Mouse (Mus musculus): Measurements from ENCODE around the gene Cipc. TPM values are rescaled to one million over a fixed set of nuclear protein-coding genes. Genes with fewer than 3 reads are reported as not detected.

The Cipc gene
- polyA plus RNA-seq (2012; rRNA removed): 76.1 and 78.2 TPM in 2 replicates

DNA sequence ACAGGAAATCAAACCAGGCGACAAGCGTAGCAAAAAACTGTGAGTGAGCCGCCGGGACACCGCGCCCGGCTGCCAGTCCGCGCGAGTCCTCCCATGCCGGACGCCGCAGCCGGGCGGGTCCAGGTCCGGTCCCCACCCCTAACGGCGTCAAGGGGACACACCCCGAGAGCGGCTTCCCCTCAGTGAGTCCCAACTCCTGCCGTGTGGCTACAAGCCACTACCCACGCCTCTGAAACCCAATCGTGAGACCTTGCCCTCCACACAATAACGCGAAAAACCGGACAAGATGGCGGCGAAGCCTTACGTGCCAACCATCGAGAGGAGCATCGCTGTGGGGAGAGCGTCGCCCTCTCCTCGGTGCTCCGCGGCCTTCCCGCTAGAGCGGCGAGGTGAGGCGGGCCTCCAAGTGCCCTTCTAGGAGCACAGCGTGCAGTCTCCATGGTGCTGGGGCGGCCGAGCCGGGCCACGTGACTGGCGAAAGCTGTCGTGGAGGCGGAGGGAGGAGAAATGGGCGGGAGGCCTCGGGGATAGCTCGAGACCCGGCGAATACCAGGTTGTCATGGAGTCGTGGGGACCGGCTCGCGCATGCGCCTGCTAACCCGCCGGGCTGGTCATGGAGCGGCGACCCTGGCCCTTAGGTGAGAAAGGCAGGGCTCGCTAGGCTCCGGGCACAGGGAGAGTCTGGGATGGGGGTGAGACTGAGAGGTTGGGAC, at the start of gene Cipc:
Gene Cipc, plus strand, starts transcription at position 182 of the 713 bp plus-strand sequence.
- peak; percentile 98 to 99 for DNase-seq (ENCODE audit: extremely low spot score in 1 of 2, low spot score in 1 of 2)

DNA sequence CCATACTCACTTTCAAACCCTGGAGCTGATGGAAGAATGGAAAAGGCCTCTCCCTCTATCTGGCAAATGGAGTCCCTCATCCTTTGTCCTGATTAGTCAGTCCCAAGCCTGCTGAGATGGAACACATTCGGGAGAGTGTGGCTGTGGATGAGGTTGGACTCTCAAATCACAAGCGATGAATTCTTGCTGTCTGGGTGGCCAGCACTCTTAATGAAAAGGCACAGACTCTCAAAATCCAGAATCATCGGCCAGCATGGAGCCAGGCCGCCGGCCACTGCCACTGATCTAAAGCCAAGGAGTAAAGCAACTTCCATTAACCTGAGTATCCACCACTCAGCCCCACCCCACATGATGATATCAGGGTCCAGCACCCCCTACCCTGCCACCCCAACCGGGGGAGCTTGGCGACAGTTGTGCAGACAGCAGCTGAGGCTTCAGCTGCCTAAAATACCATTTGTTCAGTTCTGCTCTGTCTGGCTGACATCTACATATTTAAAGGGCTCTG, 49.0 kb upstream of the Cipc start:
- DNase-seq (ENCODE audit: extremely low spot score in 1 of 2, low spot score in 1 of 2): no peak

DNA sequence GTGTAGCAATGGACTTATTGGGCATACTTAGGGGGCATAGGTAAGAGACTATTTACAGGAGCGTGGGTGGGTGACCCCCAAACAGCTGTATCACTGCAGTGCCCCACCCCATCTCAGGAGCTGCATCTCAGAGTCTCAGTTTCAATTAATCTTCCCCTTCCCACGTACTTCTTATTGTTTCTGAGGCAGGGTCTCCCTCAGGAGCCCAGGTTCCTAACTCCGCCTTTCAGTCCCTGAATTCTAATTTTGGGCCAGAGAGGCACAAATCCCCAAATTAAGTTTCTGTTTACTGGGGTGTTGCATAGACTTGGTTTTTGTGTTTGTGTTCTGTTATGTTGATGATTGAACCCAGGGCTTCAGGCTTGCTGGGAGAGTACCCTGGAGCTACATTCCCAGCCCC, 48.4 kb upstream of the Cipc start:
- DNase-seq (ENCODE audit: extremely low spot score in 1 of 2, low spot score in 1 of 2): no peak

DNA sequence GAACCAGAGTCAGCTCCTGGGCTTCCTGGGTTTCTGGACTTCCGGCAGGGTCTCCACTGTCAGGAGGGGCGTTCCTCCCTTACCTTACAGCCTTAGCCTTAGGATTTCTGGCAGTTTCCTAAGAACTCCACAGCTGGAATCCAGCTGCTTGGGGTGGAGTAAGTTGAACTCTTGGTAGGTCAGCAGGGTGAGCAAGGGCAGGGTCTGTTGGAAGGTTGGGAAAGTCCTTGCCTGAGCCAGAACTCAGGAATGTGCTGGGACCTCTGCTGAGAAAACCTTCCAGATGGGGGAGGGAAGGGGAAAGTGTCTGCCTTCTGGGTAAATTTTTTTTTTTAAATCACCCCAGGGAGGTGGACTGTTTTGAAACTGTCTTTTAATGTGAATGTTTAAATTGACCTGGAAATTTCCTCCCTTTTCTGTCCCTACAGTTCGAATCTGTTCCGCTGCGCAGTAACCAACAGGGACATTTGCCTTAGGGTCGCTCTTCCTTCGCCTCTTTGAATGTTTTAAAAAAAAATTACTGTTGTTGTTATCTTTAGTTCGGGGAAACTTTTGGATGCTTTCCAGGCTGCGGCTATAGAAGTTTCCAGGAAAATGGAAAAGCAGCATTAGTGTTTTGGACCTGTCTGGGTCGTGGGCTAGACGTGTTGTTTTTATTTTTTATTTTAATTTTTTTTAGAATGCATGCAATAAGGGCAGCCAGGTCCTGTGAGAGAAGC, 47.2 kb upstream of the Cipc start:
- no peak for DNase-seq (ENCODE audit: extremely low spot score in 1 of 2, low spot score in 1 of 2)

DNA sequence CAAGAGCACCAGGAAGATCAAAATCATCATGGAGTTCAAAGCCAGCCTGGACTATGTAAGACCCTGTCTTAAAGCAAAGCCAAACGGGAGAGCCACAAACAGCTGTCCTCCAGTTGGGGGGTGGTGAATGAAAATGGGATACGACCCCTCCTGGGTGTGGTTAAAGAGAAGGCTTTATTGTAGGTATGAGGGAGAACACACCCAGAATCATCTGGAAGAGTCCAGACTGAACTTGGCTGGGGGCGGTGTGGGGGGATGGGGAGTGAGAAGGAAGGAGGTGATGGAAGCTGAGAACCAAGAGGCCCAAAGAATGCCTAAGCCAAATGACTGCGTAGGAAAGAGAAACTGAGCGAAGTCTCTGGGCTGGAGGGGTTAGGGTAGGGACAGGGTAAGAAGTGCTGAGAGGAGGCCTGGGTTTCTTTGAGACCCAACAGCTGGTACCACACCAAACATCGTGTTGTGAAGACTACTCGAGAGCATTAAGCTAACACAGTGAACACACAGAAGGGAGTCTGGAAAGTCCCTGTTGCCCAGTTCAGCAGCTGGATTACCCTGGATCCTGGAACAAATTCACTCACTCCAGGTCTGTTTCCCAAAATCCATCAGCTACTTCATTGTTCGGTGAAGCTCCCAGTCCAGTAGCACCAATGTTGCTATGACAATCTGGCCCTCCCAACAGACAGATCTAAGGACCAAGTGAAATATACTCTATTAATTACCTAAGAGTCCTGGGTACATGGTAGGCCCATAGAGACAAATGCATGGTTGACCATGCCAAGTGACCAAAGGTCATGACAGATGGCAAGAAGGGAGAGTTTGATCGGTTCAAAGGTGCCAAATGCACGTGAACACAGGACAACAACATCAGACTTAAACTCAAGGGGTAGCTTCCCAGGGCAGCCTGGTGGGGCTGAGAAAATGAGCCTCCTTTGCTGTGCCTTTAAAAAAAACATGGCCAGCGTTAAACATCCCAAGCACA, 42.7 kb upstream of the Cipc start:
- DNase-seq (ENCODE audit: extremely low spot score in 1 of 2, low spot score in 1 of 2): no peak

DNA sequence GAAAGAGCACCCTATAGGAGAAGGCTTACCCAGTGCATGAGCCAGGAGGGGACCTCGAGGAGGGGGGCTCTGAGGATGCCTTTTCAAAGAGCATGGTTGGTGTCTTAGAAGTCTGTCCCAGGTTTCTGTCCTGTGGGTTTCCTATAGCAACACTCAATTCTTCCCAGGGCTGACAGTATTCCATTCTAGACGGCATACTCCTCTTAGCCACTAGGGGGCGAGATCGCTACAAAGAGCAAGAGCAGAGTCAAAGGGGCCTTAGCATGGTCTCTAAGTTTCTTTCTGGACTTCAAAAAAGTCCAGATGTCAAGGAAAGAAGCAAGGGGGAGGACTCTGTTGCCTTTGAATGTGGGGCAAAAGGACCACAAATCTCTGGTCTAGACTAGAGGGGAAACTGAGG, 41.6 kb upstream of the Cipc start:
- DNase-seq (ENCODE audit: extremely low spot score in 1 of 2, low spot score in 1 of 2): peak in 1 of 2 experiments; percentile 74

DNA sequence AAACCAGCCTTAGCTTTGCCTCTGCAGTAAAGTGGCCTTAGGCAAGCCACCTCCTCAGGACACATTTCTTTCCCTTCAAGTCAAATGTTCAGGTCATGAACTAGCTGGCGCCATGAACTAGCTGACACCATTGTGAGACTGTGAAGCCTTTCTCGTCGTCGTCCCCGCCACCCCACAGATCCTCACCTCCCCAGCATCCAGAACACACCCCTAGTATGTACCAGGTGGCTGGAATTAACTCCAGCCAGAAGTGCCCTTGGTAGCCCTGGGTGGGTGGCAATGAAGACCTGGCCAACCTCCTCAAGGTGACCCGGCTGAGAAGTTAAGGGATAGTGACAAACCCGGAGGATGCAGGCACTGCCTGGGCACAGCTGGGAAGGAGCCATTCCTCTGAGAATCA, 41.0 kb upstream of the Cipc start:
- DNase-seq (ENCODE audit: extremely low spot score in 1 of 2, low spot score in 1 of 2): no peak

DNA sequence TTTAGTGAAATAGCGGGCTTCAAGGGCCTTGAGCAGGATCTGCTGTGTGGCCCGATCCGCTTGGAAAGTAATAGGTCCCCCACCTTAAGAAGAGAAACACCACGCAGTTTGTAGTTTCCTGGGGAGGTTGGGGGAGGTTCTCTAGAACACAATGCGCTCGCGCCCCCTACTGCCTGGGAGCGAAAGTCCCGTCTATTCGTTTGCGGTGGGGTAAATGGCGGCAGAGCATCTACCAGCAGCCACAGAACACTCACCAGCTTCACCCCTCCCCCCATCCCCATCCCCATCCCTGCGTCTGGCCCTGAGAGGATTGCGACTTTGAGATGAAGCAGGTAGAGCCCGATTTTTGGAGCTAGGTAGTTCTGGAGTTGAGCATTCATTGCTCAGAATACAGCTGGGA, 40.4 kb upstream of the Cipc start:
- peak in 1 of 2 experiments; percentile 94 for DNase-seq (ENCODE audit: extremely low spot score in 1 of 2, low spot score in 1 of 2)

DNA sequence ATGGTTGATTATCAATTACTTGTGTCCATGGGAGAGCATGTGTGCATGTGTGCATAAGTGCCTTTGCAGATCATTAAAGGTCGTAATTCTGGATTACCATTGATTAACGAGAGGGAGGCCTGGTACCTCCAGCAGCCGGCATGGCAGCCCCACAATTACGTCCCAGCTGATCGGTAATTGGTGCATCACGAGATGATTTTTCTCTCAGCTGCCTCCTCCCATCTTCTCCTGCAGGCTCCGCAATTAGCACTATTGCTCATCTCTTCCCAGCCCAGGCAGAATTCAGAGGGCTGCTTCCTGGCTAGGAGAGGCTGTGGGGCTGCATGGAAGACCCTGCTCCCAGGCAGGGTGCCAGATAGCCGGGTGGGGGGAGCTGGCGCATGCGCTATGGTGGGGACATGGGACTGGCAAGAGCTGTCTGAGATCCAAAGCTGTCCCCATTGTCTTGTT, 35.3 kb upstream of the Cipc start:
- DNase-seq (ENCODE audit: extremely low spot score in 1 of 2, low spot score in 1 of 2): peak in 1 of 2 experiments; percentile 79

DNA sequence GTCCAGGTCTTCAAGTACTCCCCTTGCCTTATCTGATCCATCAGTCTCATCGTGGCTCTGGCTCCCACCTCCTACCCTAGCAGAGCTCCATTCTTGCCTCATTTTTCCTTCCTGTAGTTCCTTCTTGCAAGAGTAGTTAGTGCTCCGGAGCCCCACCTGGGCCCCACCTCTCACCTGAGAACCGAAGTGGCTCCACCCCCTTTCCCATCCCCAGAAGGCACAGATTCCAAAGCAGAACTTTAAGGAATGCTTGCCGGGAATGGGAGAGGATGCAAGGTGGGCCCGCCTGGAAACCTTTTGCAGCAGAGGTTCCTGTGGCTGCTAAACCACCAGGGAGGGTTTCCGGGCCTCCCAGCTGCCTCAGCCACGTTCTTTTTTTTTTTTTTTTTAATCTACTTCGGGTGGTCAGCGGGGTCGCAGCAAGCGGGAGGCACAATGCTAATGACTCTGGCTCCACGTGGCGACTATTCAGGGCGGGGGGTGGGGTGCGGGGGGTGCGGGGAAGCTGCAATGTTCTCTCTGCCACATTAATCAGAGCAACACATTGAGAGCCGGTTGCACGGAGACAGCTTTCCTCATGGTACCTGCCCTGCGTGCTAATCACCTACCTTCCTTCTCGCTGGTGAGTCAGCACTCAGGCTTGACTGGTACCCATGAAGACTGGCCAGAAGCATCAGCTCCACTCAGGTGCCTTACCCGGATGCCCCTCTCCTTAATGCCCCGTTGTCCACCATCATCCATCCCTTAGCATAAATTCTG, 34.3 kb upstream of the Cipc start:
- DNase-seq (ENCODE audit: extremely low spot score in 1 of 2, low spot score in 1 of 2): no peak

DNA sequence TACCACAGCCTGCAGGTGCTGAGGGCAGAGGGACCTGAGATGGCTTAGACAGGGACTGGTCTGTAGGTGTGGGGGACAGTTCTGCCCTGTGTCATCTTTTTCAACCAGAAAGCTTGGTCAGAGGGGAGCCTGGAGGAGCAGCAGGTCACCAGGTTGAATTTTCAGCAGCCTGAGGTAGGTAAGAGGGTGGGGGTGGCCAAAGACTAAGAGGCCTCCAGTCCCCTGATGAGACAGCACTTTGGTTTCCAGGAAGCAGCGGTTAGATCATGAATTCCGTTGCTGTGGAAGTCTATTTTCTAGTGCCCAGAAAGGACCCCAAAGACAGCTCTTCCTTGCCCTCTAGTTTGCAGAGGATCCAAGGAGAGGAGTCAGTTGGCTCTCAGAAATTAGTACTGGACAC, 32.5 kb upstream of the Cipc start:
- DNase-seq (ENCODE audit: extremely low spot score in 1 of 2, low spot score in 1 of 2): no peak

DNA sequence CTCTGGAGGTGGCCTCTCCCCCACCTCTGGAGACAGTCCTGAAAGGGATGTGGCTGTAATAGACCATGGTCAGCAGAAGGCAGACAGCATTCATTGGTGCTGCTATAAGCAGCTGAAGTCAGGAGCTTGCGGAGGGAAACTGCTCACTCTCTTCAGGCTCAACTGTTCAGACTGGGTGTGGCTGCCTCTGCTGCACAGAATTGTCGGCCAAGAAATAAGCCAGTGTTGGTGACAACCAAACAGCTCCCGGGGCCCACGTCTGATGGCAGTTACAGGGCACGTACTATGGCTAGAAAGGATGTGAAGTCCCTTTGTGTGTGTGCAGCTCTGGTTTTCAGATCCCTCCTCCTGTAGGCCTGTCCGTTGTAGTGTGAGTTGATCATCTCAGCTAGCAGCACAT, 32.1 kb upstream of the Cipc start:
- no peak for DNase-seq (ENCODE audit: extremely low spot score in 1 of 2, low spot score in 1 of 2)

DNA sequence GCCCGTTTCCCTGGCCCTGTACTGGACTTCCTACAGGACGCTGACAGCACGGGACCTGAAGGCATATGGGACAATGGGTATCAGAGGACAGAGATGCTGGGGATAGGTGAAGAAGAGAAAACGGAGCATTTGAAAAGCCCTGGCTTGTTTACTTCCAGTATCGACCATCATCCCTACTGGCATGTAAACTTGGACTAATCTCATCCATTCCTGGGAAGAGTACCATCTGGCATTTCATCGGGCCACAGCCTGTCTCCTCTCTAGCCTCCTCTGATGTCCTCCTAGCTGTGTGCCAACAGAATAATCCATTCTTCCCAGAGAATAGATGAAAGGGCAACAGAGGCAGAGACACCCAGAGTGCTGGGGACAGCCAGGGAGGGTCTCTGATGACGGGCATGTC, 31.2 kb upstream of the Cipc start:
- DNase-seq (ENCODE audit: extremely low spot score in 1 of 2, low spot score in 1 of 2): no peak

DNA sequence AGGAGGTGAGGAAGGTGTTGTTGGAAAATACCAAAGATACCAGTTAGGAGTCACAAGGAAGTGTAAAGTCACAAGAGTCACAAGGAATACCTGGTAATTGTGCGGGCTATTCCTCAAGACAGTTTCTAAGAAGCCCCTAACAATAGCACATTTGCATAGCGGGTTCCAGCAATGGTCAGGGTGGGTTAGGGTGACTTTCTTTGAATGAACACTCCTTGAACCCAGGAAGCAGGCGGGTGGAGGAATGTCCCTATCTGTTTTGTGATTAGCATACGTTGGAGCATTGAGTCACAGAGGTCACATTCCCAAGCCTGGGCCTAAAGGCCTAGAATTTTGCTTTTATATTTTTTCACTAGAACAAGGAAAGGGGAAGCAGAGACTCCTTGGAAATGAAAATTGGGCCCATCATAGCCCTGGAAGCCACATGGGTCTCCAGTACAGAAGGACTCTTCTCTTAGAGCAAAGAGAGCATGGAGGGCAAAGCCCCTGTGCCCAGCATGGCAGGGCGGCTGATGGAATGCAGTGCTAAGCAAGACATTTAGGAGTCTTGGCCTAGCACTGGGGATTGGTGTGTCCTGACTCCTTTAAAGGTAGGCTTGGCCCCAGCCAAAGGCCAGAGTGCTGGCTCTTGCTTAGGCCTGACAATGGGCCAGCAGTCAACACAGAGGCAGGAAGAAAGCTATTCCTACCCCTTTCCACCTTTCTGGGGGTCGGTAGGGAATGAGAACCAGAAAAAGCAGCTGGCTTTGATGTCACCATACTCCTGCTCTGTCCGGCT, 29.9 kb upstream of the Cipc start:
- no peak for DNase-seq (ENCODE audit: extremely low spot score in 1 of 2, low spot score in 1 of 2)

DNA sequence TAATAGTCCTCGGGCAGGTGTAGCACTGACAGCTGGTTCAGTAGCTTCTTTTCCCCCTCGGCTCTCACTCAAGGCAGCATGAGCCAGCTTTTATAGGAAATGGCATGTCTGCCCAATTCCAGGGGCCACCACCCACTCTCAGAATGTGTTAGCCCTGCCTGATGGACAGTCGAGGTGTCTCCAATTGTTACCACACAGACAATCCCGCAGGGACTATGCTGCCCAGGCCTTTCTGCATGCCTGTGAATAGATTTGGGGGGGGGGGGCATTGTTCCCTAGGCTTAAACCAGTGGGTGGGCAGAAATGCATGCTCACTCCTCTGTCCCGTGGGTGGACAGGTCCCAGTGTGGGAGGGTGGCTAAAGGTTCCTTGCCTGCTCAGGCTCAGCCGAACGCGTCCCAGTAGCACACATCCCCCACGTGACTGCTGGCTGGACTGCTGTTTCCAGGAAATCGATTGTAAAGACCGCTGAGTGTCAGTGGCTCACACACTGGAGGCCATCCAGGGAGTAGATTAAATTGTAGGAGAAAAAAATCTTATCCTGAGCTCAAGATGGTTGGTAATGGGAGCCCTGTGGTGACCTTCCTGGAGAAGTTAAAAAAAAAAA, 28.4 kb upstream of the Cipc start:
- DNase-seq (ENCODE audit: extremely low spot score in 1 of 2, low spot score in 1 of 2): no peak

DNA sequence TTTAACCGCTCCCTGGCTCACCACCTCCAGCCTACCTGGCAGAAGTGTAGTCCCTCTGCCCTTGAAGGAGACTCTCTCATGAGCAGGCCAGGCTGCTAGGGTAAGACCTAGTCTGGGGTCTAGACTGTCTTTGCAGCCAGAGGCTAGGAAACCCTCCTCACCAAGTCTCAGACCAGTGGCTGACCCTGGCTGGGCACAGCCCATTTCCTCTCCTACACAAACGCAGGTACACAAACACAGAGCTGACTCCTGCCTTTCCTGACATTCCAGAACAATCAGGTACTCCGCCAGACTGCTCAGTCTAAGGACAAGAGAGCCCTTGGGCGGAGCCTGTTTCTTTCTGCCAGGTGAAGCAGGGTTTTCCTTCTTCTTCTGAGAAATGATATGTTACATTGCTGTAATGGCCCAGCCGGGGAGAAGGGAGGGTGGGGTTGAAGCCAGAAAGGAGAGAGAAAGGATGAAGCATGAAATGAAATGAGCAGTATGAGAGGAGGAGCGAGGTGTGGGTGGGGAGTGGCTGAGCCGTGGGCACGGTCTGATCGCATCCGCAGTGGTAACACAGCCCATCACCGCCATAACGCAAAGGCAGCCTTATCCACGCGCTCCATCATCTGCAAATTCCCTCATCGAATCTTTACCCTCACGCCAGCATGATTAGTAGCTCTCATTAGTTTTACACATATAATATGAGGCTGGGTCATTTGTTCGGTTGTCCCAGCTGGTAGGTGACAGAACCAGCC, 27.7 kb upstream of the Cipc start:
- no peak for DNase-seq (ENCODE audit: extremely low spot score in 1 of 2, low spot score in 1 of 2)

DNA sequence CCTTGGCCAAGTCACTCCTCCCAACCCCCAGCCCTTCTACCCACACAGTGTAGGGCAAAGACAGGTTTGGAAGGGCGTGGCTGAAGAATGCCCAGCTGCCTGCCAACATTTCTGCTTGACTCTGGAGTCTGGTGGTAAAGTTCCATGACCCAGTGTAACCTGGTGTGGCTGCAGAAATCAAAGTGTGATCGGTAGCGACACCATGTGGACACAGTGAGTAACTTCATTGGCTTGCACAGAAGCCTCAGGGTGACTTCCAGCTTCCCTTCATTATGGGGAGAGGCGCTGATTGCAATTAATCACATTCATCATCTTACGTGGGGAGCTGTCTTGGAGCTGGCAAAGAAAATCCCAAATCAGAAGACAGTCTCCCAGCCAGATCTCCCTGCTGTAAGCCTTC, 23.0 kb upstream of the Cipc start:
- peak; percentile 51 to 89 for DNase-seq (ENCODE audit: extremely low spot score in 1 of 2, low spot score in 1 of 2)

Data from frontal cortex, adult 2 months (tissue).